Mouse (Mus musculus) midbrain, postnatal 0 days (tissue): ENCODE measurements around the gene Prkag2. TPM values are rescaled to one million over a fixed set of nuclear protein-coding genes. Genes with fewer than 3 reads are reported as not detected.
"Not testable (repeated sequence)": the region's sequence is repeated elsewhere in the genome, so short reads cannot be mapped to it uniquely, and the experiment has no call there.

ENCODE experiments used
- ATAC-seq: fragments of 200-750 bp; cut with Nextera tagmentation; 2 replicates; pipeline ENCODE4 v1.8.0; 2017; ENCODE audit warnings: moderate number of reproducible peaks, mild to moderate bottlenecking, moderate TSS enrichment, moderate library complexity; ENCODE audit not compliant: low FRiP score
- DNase-seq: peaks from one replicate; pipeline ENCODE4 v3.0.0-alpha.2; 2015; ENCODE audit warnings: low spot score
- H3K27ac ChIP-seq: fragments of 300-500 bp; sonication (generic); 2 replicates; pipeline ENCODE4 v1.5.1; 2014; ENCODE audit warnings: low read depth, mild to moderate bottlenecking, low read length, mixed read lengths
- H3K27me3 ChIP-seq: fragments of 300-500 bp; sonication (generic); 2 replicates; pipeline ENCODE4 v1.6.1; 2014; ENCODE audit warnings: low read length, control low read depth, mixed read lengths; ENCODE audit not compliant: insufficient read depth
- H3K36me3 ChIP-seq: fragments of 300-500 bp; sonication (generic); 2 replicates; pipeline ENCODE4 v1.6.1; 2014; ENCODE audit warnings: low read length, control low read depth, mixed read lengths; ENCODE audit not compliant: insufficient read depth
- H3K4me1 ChIP-seq: fragments of 300-500 bp; sonication (generic); 2 replicates; pipeline ENCODE4 v1.6.1; 2014; ENCODE audit warnings: mild to moderate bottlenecking, control low read depth, antibody characterized with exemption, low read length, mixed read lengths; ENCODE audit not compliant: insufficient read depth
- H3K4me2 ChIP-seq: fragments of 300-500 bp; sonication (generic); 2 replicates; pipeline ENCODE4 v1.6.1; 2014; ENCODE audit warnings: low read depth, mild to moderate bottlenecking, low read length, mixed read lengths; ENCODE audit not compliant: poor library complexity, severe bottlenecking
- H3K4me3 ChIP-seq: fragments of 300-500 bp; sonication (generic); 2 replicates; pipeline ENCODE4 v1.5.1; 2014; ENCODE audit warnings: low read depth, mild to moderate bottlenecking, low read length, moderate library complexity
- H3K9ac ChIP-seq: fragments of 300-500 bp; sonication (generic); replicated peaks from 2 replicates; pipeline ENCODE4 v1.6.1; 2014; ENCODE audit warnings: mild to moderate bottlenecking, low read length, moderate library complexity, mixed read lengths; ENCODE audit not compliant: poor library complexity, severe bottlenecking
- H3K9me3 ChIP-seq: fragments of 300-500 bp; sonication (generic); 2 replicates; pipeline ENCODE4 v1.6.1; 2016; ENCODE audit warnings: low read length, control low read depth
- CTCF ChIP-seq: IDR thresholded peaks from 2 replicates; pipeline ENCODE4 v1.5.1; 2016; ENCODE audit warnings: antibody characterized with exemption, mild to moderate bottlenecking
- WGBS: fragments of 180-500 bp; shearing (Covaris S2); extraction: QIAGEN DNeasy Blood & Tissue Kit; methylation state at CpG from one replicate; pipeline ENCODE4 v1.1.7; 2014; 5-methylcytosine and 5-hydroxymethylcytosine counted together
- polyA plus RNA-seq: library from polyadenylated mRNA; unstranded; fragments of >200 nt; fragmentation: Nextera tagmentation; extraction: Ambion mirVana; gene quantifications from 2 replicates; pipeline ENCODE4 v1.2.1, GENCODE M21; 2015
- total RNA-seq: library from RNA; depleted of rRNA; stranded (reverse); fragments of >200 nt; gene quantifications from 2 replicates; pipeline ENCODE4 v1.2.3, GENCODE M21; 2014

Gene Prkag2
- total and polyA plus RNA-seq, 2 experiments from 2014 or later: 51.6 to 103 TPM

GRCm38 (mm10) chr5:24859771-24860540, 240.5 kb downstream of the Prkag2 start:
- Histone ChIP-seq H3K27me3 (no peaks in the 10 kb centered on the region), H3K27ac (no peak overlapping the region), H3K9ac (no peak overlapping the region), H3K4me1 (no peaks in the 10 kb centered on the region), H3K9me3 (no peaks in the 10 kb centered on the region), H3K4me3 (no peak overlapping the region), H3K4me2 (no peak overlapping the region), H3K36me3 (peaks cover 20% of the 10 kb centered on the region; the same call in 1 of the 2 replicates)
- ATAC-seq (no peak), DNase-seq (no peak)
- TF ChIP-seq CTCF: no peak
- WGBS: 82% methylated on average over 3 of the region's 3 CpGs

GRCm38 (mm10) chr5:24854827-24855600, 245.4 kb downstream of the Prkag2 start:
- Histone ChIP-seq H3K4me1 (no peaks in the 10 kb centered on the region), H3K36me3 (no peaks in the 10 kb centered on the region), H3K4me2 (no peak overlapping the region), H3K9me3 (no peaks in the 10 kb centered on the region), H3K4me3 (no peak overlapping the region), H3K27ac (no peak overlapping the region), H3K9ac (no peak overlapping the region), H3K27me3 (no peaks in the 10 kb centered on the region)
- 78% methylated on average over 3 of the region's 3 CpGs for WGBS
- no peak for DNase-seq
- no peak for TF ChIP-seq CTCF
- ATAC-seq: no peak

- no peak overlapping the region for H3K9ac ChIP-seq
- H3K9me3 ChIP-seq: no peaks in the 10 kb centered on the region
- no peak for DNase-seq
- no peak overlapping the region for H3K27ac ChIP-seq
- no peaks in the 10 kb centered on the region for H3K27me3 ChIP-seq
- no peak overlapping the region for H3K4me2 ChIP-seq
- 84% methylated on average over 3 of the region's 3 CpGs for WGBS
- H3K36me3 ChIP-seq: no peaks in the 10 kb centered on the region
- no peak for TF ChIP-seq CTCF
- ATAC-seq: no peak
- no peak overlapping the region for H3K4me3 ChIP-seq
- no peaks in the 10 kb centered on the region for H3K4me1 ChIP-seq
Measured at GRCm38 (mm10) chr5:24854256-24854655, 246.2 kb downstream of the Prkag2 start.

GRCm38 (mm10) chr5:24848261-24848660, 252.2 kb downstream of the Prkag2 start:
- not testable (repeated sequence) for DNase-seq, H3K9ac ChIP-seq, H3K9me3 ChIP-seq, ATAC-seq, H3K27me3 ChIP-seq, H3K4me1 ChIP-seq, H3K27ac ChIP-seq, H3K4me3 ChIP-seq, H3K4me2 ChIP-seq, H3K36me3 ChIP-seq
- 85% methylated on average over 14 of the region's 14 CpGs for WGBS

- H3K9ac ChIP-seq: no peak overlapping the region
- WGBS: 97% methylated on average over 5 of the region's 5 CpGs
- no peak overlapping the region for H3K4me2 ChIP-seq
- H3K27ac ChIP-seq: peak overlapping the region; percentile 93; the same call in 1 of the 2 replicates
- H3K9me3 ChIP-seq: no peaks in the 10 kb centered on the region
- no peak for TF ChIP-seq CTCF
- H3K4me3 ChIP-seq: no peak overlapping the region
- DNase-seq (no peak), ATAC-seq (no peak)
- H3K4me1 ChIP-seq: peaks cover 15% of the 10 kb centered on the region
- H3K27me3 ChIP-seq: no peaks in the 10 kb centered on the region
- no peaks in the 10 kb centered on the region for H3K36me3 ChIP-seq
Measured at GRCm38 (mm10) chr5:24843841-24844240, 256.6 kb downstream of the Prkag2 start.

GRCm38 (mm10) chr5:24843103-24843475, 257.4 kb downstream of the Prkag2 start:
- TF ChIP-seq CTCF: no peak
- DNase-seq (no peak), ATAC-seq (peak; percentile 15; the same call in 1 of the 2 replicates)
- peak overlapping the region; percentile 67 for H3K4me2 ChIP-seq
- no peaks in the 10 kb centered on the region for H3K27me3 ChIP-seq
- H3K27ac ChIP-seq: peak overlapping the region; percentile 93
- peak overlapping the region; percentile 61 for H3K9ac ChIP-seq
- H3K9me3 ChIP-seq: no peaks in the 10 kb centered on the region
- H3K4me3 ChIP-seq: peak overlapping the region; percentile 90
- WGBS: 2% methylated on average over 21 of the region's 21 CpGs
- no peaks in the 10 kb centered on the region for H3K36me3 ChIP-seq
- H3K4me1 ChIP-seq: peaks cover 15% of the 10 kb centered on the region
